Mouse (Mus musculus) C2C12 (cell line): ENCODE results near the gene Pabpn1l.

ENCODE experiments used
- CTCF ChIP-seq: IDR thresholded peaks from one replicate; pipeline ENCODE4 v1.5.1; 2011; ENCODE audit not compliant: control insufficient read depth, insufficient read depth, insufficient read length
- MAX ChIP-seq: IDR thresholded peaks from one replicate; pipeline ENCODE4 v1.6.1; 2011; ENCODE audit warnings: mild to moderate bottlenecking, control low read depth
- MYOD1 ChIP-seq: IDR thresholded peaks from one replicate; pipeline ENCODE4 v1.6.1; 2011; ENCODE audit warnings: low read depth; ENCODE audit not compliant: control insufficient read depth, insufficient read length
- MYOG ChIP-seq: IDR thresholded peaks from one replicate; pipeline ENCODE4 v1.6.1; 2011; ENCODE audit not compliant: control insufficient read depth, insufficient read length; ENCODE audit errors: extremely low read depth
- USF1 ChIP-seq: IDR thresholded peaks from one replicate; pipeline ENCODE4 v1.6.1; 2011; ENCODE audit warnings: low read depth, mild to moderate bottlenecking, control low read depth, moderate library complexity

DNA sequence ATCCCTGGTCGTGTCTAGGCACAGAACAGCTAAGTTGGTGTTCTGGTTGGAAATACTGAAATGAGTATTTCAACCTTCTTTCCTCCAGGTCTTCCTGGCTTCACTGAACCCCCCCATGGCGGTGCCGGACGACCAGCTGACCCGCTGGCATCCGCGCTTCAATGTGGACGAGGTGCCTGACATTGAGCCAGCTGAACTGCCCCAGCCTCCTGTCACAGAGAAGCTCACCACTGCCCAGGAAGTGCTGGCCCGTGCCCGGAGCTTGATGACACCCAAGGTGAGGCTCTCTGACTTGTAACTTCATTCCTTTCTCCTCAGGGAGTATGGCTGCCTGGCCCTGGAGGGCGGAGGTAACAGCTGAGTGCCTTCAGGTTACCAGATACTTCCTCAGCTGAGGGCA is 51.4 kb downstream of the Pabpn1l start:
- no peak for TF ChIP-seq CTCF
- no peak for TF ChIP-seq MYOD1
- TF ChIP-seq MAX: no peak
- TF ChIP-seq MYOG: no peak
- no peak for TF ChIP-seq USF1
